Mouse (Mus musculus) urinary bladder, postnatal 4 days (tissue): ENCODE measurements around the gene Baiap2.

ENCODE experiments used
- DNase-seq, 2 experiments: peaks; one replicate each; pipeline ENCODE4 v3.0.0; 2021 to 2022; ENCODE audit warnings: low spot score in 2 of 2

The Baiap2 gene

GRCm38 (mm10) chr11:120041191-120042123, 98.9 kb downstream of the Baiap2 start:
- peak in 1 of 2 experiments; percentile 43 for DNase-seq

DNA sequence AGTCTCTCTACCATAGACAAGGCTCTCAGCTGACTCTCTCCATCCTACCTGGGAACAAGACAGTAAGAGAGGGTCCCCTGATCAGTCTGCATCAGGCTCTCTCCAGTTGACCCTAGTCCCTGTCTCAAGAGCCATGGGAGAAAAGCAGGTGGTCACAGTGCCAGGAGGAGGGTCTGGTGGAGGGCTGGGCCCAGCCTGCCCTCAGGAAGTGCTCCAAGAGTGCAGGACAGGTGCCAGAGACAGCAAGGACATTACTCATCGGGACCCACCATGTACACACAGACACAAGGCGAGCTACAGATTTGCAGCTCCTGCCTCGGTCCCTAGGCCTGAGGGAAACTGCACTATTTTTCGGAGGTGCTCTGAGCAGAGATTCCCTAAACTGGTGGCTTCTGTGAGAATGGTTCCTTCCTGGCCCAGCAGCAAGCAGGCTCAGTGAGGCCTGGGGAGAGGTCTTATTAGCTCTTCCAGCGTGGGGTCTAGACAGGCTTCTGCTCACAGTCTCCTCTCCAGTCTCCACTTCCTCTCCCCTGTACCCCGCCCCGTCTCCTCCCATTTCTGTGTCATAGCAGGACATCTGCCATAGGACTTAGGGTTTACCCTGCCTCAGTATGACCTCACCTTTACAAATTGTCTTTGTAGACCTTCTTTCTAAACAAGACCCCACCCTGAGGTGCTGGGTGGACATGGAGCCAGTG, 99.7 kb downstream of the Baiap2 start:
- no peak for DNase-seq

DNA sequence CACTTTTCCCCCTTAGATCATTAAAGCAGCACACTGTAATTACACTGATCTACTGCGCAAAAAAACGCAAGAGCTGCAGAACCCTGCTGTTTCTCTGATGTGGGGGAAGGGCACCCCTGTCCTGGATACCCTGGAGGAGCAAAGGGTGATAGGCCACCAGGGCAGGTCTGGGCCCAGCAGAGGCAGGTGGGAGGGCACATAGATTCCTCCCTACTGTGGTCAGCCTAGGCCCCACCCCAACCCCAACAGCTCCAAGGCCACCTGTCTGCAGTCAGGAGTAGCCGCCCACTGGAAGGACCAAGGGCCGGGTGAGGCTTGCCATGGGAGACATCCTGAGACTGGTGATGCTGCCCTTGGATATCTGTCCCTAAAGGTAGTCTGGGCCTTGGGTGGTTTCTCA, 102.8 kb downstream of the Baiap2 start:
- no peak for DNase-seq

- no peak for DNase-seq
Observed at GRCm38 (mm10) chr11:120045839-120046552, 103.4 kb downstream of the Baiap2 start.

DNA sequence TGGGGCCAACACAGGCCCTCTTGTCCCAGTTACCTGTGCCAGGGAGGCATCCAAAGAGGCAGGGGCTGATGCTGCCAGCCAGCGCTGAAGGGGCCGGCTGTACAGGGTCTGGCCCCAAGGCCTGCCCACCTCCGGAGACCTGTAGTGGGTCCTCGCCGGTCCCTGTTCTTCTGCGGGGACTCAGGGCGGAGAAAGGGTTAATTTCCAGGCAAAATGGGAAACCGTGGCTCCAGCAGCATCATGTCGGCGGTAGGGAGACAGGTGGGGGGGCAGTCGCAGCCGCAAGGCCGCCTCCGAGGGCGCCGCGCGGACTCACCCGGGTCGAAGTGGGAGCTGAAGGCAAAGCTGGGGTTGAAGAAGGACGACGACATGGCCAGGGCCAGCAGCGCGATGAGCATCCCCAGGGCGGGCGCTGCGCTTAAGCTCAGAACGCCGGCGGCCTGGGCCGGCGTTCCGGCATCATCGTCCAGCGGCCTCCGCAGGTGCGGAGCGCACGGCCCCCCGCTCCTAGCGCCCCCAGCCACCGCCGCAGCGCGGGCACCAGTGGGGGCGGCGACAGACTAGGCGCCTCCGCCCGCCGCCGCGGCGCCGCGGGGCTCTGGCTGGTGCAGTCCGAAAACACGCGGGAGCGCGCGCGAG, 104.1 kb downstream of the Baiap2 start, which contains the start of gene Aatk:
Aatk (minus strand) TSS at position 615 of the 639 bp plus-strand sequence.
- DNase-seq = no peak

- no peak for DNase-seq
Observed at GRCm38 (mm10) chr11:120047531-120048251, 105.1 kb downstream of the Baiap2 start.

DNA sequence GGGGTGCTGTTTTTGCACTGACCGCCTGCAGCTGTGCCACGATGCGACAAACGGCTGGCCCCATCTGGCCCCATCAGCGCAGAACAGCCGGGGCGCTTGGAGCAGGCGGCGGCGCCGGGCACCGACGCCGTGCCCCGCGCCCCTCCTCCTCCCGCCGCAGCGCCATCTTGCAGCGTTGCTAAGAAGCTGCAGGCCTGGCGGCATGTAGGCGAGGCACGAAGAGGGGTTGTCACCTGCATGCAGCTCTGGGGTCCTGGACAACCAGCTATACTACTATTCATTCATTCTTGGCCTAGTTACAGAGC, 105.6 kb downstream of the Baiap2 start:
- no peak for DNase-seq

DNA sequence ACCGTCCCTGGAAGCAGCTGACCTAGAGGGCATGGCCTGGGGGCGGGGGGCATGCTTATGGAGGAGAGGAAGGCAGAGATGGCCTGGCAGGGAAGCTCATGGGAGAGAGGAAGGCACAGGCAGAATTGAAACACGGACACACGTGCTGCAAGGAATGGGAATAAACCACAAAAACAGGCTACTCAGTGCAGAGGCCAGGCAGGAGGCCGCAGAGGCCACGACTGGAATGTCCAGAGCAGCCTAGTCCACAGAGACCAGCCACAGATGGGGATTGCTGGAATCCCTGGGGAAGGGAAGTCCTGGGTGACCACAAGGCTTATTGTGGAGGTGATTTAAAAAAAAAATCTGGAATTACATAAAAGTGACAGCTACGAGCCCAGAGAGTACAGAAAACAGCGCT, 106.5 kb downstream of the Baiap2 start:
- DNase-seq = no peak

DNA sequence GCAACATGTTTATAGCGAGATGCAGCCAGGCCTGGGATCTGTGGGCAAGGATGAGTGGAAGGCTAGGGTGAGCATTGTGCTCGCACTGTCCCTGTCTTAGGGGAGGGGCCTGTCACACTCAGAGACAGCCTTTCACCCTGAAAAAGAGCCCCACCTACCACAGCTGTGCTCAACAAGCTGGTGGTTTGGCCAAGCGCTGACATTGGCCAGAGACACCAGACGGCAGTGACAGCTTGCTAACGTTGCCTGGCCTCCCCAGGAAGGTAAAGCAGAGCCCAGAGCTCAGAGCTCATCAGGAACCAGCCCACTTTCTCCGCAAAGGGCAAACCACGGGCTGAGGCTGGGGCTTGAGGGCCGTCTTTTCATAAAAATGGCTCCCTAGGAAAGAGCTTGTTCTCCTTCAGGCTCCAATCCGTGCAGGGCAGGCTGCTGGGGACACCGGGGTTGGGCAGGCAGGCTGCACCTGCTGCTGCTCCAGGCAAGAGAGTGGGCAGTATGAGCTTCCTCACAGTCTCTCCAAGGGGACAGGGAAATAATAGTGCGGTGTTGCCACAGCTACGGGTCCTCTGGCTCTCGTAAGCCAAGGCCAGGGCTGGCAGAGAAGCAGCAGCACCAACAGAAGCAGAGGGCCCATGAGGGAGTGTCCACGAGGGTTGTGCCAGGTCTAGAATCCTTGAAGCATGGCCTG, 108.7 kb downstream of the Baiap2 start:
- no peak for DNase-seq

- no peak for DNase-seq
Observed at GRCm38 (mm10) chr11:120052274-120052673, 109.7 kb downstream of the Baiap2 start.

GRCm38 (mm10) chr11:120053846-120054245, 111.3 kb downstream of the Baiap2 start:
- no peak for DNase-seq

DNA sequence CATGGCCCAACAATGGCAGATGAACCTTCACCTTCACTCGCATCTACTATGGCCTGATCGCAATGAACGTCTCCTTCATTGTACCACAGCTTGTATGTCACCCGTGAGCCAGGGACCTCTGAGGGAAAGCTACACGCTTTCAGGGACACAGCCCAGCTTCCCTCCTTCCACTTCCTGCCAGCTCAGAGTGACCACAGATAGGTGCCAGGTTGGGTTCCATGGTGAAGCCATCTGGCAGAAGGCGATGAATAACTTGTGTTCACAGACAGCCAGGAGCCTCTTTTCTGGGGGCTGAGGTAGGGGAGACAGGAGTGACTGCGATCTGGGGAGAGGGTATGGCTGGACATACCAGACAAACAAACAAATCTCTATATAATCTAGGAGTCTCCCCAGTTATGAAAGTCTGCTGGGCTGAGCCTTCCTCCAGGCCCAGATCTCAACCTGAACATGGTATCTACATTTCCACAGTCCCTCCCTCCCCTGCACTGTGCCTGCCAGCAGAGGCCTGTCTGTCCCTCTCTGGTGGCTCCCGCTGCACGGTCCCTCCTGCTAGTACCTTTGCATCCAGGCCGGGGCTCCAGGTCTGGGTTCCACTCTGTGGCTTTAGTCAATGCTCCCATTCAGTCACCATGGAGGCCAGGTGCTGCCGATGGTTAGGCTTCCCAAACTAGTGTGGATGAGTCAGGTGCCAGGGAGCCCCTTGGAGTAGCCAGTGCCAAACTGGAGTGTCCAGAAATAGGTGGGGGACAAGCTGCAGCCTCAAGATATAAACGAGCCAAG, 113.6 kb downstream of the Baiap2 start:
- DNase-seq = no peak
